Mouse (Mus musculus): Measurements from ENCODE around the gene Glis3. TPM values are rescaled to one million over a fixed set of nuclear protein-coding genes. Genes with fewer than 3 reads are reported as not detected.

Gene Glis3
- total and polyA plus RNA-seq, 3 experiments: not detected

DNA sequence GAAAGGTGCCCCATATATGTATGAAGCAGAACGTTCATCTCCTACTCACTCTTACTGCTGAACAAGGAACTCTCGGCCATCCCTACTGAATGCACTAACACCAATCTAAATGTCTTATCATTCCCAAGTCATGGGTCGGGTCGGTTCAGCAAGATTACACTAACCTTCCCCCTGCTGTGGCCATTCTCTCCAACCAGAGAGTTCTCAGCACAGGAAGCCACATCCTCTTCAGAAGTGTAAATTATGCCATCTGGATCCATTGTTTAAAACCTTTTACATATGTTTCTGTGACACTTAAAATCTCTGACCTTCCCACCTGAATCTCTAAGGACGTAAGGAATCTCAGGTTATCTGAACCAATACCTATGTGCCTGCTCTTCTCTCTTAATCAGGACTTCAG, 29.0 kb downstream of the Glis3 start:
- H3K79me2 ChIP-seq (ENCODE audit: control insufficient read depth, insufficient read depth, low read length, poor library complexity): no peaks in the 10 kb centered on the region
- no peak overlapping the region for H3K9ac ChIP-seq (ENCODE audit: control insufficient read depth, low read depth, low read length, poor library complexity, severe bottlenecking)
- H3K36me3 ChIP-seq (ENCODE audit: control insufficient read depth in 1 of 2, insufficient read depth in 2 of 2, low read length in 2 of 2): no peaks in the 10 kb centered on the region
- no peaks in the 10 kb centered on the region for H3K27me3 ChIP-seq (ENCODE audit: control insufficient read depth in 1 of 2, insufficient read depth in 2 of 2, low read length in 2 of 2)
- DNase-seq (ENCODE audit: low read depth, low spot score): no peak
- no peaks in the 10 kb centered on the region for H3K9me3 ChIP-seq (replicated peaks; ENCODE audit: insufficient read depth, low read length)
- H3K27ac ChIP-seq (ENCODE audit: control insufficient read depth, low read depth, low read length): no peak overlapping the region
- H3K4me1 ChIP-seq (ENCODE audit: control insufficient read depth in 1 of 2, insufficient read depth in 2 of 2, low read length in 2 of 2): no peaks in the 10 kb centered on the region
- TF ChIP-seq RAD21 (IDR thresholded peaks at IDR 0.05; ENCODE audit: low read depth, low read length) (no peak), BHLHE40 (IDR thresholded peaks at IDR 0.05; ENCODE audit: borderline replicate concordance, low read depth, low read length) (no peak), GATA1 (IDR thresholded peaks at IDR 0.05; ENCODE audit: low read depth, low read length) (no peak), TAL1 (IDR thresholded peaks at IDR 0.05; ENCODE audit: low read length) (no peak), NELFE (IDR thresholded peaks at IDR 0.05; ENCODE audit: low read depth, low read length) (no peak), MAX (IDR thresholded peaks at IDR 0.05; ENCODE audit: low read length) (no peak), SMC3 (IDR thresholded peaks at IDR 0.05; ENCODE audit: low read depth, low read length) (no peak), SIN3A (IDR thresholded peaks at IDR 0.05; ENCODE audit: low read length) (no peak), MYB (IDR thresholded peaks at IDR 0.05; ENCODE audit: low read depth, low read length) (no peak), KAT2A (conservative IDR thresholded peaks at IDR 0.05; ENCODE audit: low read depth, low read length) (no peak), JUND (IDR thresholded peaks at IDR 0.05; ENCODE audit: low read depth, low read length) (no peak), E2F4 (IDR thresholded peaks at IDR 0.05; ENCODE audit: borderline replicate concordance, low read depth, low read length) (no peak), MAZ (IDR thresholded peaks at IDR 0.05; ENCODE audit: low read depth, low read length) (no peak), POLR2AphosphoS2 (IDR thresholded peaks at IDR 0.05; ENCODE audit: low read length) (no peak), ZMIZ1 (IDR thresholded peaks at IDR 0.05; ENCODE audit: low read depth, low read length) (no peak)
- H3K4me3 ChIP-seq (ENCODE audit: control insufficient read depth in 1 of 2, insufficient read depth in 1 of 2, low read depth in 2 of 2, low read length in 2 of 2): no peak overlapping the region

DNA sequence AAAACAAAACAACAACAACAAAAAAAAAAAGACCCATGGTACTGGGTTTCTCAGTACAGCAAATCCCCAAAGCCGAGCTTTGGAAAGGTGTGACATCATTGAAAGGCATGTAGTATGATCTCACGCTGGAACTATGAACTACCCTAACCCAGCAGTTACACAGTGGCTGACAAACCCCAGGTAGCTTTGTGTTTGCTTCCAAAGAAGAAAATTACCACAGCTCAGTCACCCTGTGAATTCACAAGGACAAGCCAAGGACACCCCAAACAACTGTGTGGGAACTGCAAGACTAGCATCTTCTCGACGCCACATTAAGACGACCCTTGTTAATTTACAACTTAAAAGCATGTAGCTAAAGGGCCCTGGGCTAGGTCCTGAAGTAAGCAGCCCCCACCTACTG, 30.4 kb downstream of the Glis3 start:
- no peak overlapping the region for H3K27ac ChIP-seq (ENCODE audit: control insufficient read depth, low read depth, low read length)
- H3K79me2 ChIP-seq (ENCODE audit: control insufficient read depth, insufficient read depth, low read length, poor library complexity): no peaks in the 10 kb centered on the region
- no peak overlapping the region for H3K4me3 ChIP-seq (ENCODE audit: control insufficient read depth in 1 of 2, insufficient read depth in 1 of 2, low read depth in 2 of 2, low read length in 2 of 2)
- no peak for DNase-seq (ENCODE audit: low read depth, low spot score)
- no peaks in the 10 kb centered on the region for H3K9me3 ChIP-seq (replicated peaks; ENCODE audit: insufficient read depth, low read length)
- TF ChIP-seq ELF1 (IDR thresholded peaks at IDR 0.05; ENCODE audit: low read depth, low read length) (no peak), MYC (IDR thresholded peaks at IDR 0.05; ENCODE audit: low read depth, low read length) (no peak), ZNF384 (IDR thresholded peaks at IDR 0.05; ENCODE audit: low read depth, low read length) (no peak), SMC3 (IDR thresholded peaks at IDR 0.05; ENCODE audit: low read depth, low read length) (no peak), CHD1 (IDR thresholded peaks at IDR 0.05; ENCODE audit: low read depth, low read length) (no peak), MEF2A (IDR thresholded peaks at IDR 0.05; ENCODE audit: extremely low read depth, insufficient replicate concordance, low read depth, low read length, poor library complexity, severe bottlenecking) (no peak), POLR2A (IDR thresholded peaks at IDR 0.05; ENCODE audit: control insufficient read depth in 1 of 2, insufficient read depth in 1 of 2, low read depth in 1 of 2, low read length in 2 of 2, poor library complexity in 1 of 2) (no peak), POLR2AphosphoS5 (IDR thresholded peaks at IDR 0.05; ENCODE audit: borderline replicate concordance, low read depth, low read length) (no peak), MAX (IDR thresholded peaks at IDR 0.05; ENCODE audit: low read length) (no peak), CHD2 (IDR thresholded peaks at IDR 0.05; ENCODE audit: low read length) (no peak), GATA1 (IDR thresholded peaks at IDR 0.05; ENCODE audit: low read depth, low read length) (no peak), MXI1 (IDR thresholded peaks at IDR 0.05; ENCODE audit: low read depth, low read length) (no peak), CTCF (IDR thresholded peaks at IDR 0.05 in 2 of 3, conservative IDR thresholded peaks at IDR 0.05 in 1 of 3; ENCODE audit: control insufficient read depth in 1 of 3, insufficient read depth in 1 of 3, low read depth in 2 of 3, low read length in 3 of 3, poor library complexity in 1 of 3, severe bottlenecking in 1 of 3) (no peak), ZMIZ1 (IDR thresholded peaks at IDR 0.05; ENCODE audit: low read depth, low read length) (no peak), RCOR1 (IDR thresholded peaks at IDR 0.05; ENCODE audit: low read depth, low read length) (no peak), BHLHE40 (IDR thresholded peaks at IDR 0.05; ENCODE audit: borderline replicate concordance, low read depth, low read length) (no peak), USF2 (IDR thresholded peaks at IDR 0.05; ENCODE audit: borderline replicate concordance in 1 of 2, insufficient read depth in 1 of 2, low read depth in 1 of 2, low read length in 2 of 2) (no peak), ZKSCAN1 (IDR thresholded peaks at IDR 0.05; ENCODE audit: low read depth, low read length) (no peak), SIN3A (IDR thresholded peaks at IDR 0.05; ENCODE audit: low read length) (no peak), MAFK (IDR thresholded peaks at IDR 0.05; ENCODE audit: borderline replicate concordance, low read depth, low read length) (no peak)
- no peaks in the 10 kb centered on the region for H3K4me1 ChIP-seq (ENCODE audit: control insufficient read depth in 1 of 2, insufficient read depth in 2 of 2, low read length in 2 of 2)
- H3K36me3 ChIP-seq (ENCODE audit: control insufficient read depth in 1 of 2, insufficient read depth in 2 of 2, low read length in 2 of 2): no peaks in the 10 kb centered on the region
- no peak overlapping the region for H3K9ac ChIP-seq (ENCODE audit: control insufficient read depth, low read depth, low read length, poor library complexity, severe bottlenecking)
- no peaks in the 10 kb centered on the region for H3K27me3 ChIP-seq (ENCODE audit: control insufficient read depth in 1 of 2, insufficient read depth in 2 of 2, low read length in 2 of 2)

All from MEL (cell line).